ENCODE assay signal across 17 mouse cellular contexts in the genomic region with DNA sequence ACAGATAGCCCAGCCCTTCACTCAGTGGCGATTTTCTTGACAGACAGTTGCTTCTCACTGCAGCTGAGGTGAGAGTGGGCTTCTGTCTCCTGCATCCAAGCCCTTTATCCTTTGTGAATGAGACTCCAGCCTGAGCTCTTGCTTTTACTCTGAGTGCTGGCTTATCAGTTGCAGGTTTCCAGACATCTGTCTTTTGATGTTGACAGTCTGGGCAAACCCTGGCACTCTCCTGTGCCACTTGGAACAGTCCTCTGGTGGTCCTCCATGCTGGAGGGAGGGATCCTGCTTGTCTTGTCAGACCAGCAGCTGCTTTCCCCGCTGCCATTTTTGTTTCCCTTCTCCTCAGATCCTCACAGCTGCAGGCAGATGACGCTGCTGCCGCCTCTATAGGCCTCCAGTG.
"Had no signal": no experiment of that assay in that cellular context is flagged by ENCODE, and none has a peak within 500 bp of the region (broad histone marks: within the 10 kb centered on the region; RNA-seq: fewer than 3 reads in every experiment).

No protein-coding gene starts in this region.

- ATAC-seq: liver, embryonic 12.5 days; liver, postnatal 0 days; lung, postnatal 0 days; midbrain, embryonic 13.5 days; midbrain, embryonic 15.5 days; midbrain, embryonic 16.5 days had no signal

- DNase-seq: left cerebral cortex, postnatal 4 days; liver; liver, embryonic 13.5 days; liver, postnatal 0 days; lung, adult 18-20 months; lung, adult 2 months; lung, embryonic 14.5 days; lung, postnatal 10 days; lung, postnatal 14 days; lung, postnatal 36 days; lung, postnatal 4 days; midbrain, embryonic 14.5 days had no signal
